Mouse (Mus musculus) olfactory bulb, adult 2 months (tissue): ENCODE measurements around the gene Enc1.

Experiments used
- CTCF ChIP-seq: fragments of 200-500 bp; IDR thresholded peaks from 2 replicates; pipeline ENCODE4 v1.5.1; 2012; ENCODE audit warnings: low read depth, mild to moderate bottlenecking, low read length, moderate library complexity; ENCODE audit not compliant: insufficient read depth
- POLR2A ChIP-seq: fragments of 200-500 bp; IDR thresholded peaks from 2 replicates; pipeline ENCODE4 v1.6.1; 2012; ENCODE audit warnings: mild to moderate bottlenecking, low read depth, low read length, moderate library complexity; ENCODE audit not compliant: insufficient read depth

DNA sequence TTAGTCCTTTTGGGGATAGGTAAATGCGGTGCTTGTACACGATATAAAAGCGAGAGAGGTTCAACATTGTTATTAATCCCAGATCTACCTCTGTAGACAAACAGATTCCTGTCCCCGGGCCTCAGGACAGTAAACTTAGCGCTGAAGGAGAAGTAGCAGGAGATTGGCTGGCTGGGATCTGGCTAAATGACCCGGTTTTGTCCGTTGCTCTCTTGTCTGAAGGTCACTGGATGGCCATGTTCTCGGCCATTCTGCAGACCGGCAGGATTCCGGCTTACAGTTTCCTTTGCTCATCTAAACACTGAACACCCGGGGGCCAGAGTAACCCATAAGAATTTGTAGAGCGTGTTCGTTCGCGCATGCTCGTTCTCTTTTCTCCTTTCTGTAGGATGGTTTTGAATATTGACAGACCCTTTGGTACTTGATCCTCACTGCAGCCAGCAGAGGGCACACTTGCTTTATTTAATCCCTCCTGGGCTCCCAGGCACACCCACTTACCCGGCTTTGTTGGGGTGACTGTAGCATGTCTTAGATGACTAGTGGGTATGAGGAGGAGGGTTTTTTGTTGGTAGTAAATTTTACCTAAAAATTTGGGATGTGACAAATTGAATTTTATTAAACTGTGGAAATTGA lies 6.0 kb upstream of the Enc1 start:
- no peak for TF ChIP-seq POLR2A
- peak; percentile 44 for TF ChIP-seq CTCF
